Mouse (Mus musculus) embryonic facial prominence, embryonic 11.5 days (tissue): ENCODE measurements around the gene Gpr87. TPM values are rescaled to one million over a fixed set of nuclear protein-coding genes. Genes with fewer than 3 reads are reported as not detected.

Source experiments
- ATAC-seq: fragments of 200-750 bp; cut with Nextera tagmentation; replicated peaks from 2 replicates; pipeline ENCODE4 v1.8.0; 2017; ENCODE audit warnings: low read depth; ENCODE audit not compliant: insufficient number of reproducible peaks, low FRiP score, low TSS enrichment
- DNase-seq: peaks from one replicate; pipeline ENCODE4 v3.0.0-alpha.2; 2015; ENCODE audit warnings: low spot score
- H3K27ac ChIP-seq: fragments of 300-500 bp; sonication (generic); replicated peaks from 2 replicates; pipeline ENCODE4 v1.5.1; 2014; ENCODE audit warnings: mild to moderate bottlenecking, low read depth, low read length, control low read depth
- H3K27me3 ChIP-seq: fragments of 300-500 bp; sonication (generic); 2 replicates; pipeline ENCODE4 v1.6.1; 2014; ENCODE audit warnings: mild to moderate bottlenecking, low read length, moderate library complexity, mixed read lengths; ENCODE audit not compliant: control insufficient read depth, insufficient read depth
- H3K36me3 ChIP-seq: fragments of 300-500 bp; sonication (generic); replicated peaks from 2 replicates; pipeline ENCODE4 v1.6.1; 2014; ENCODE audit warnings: low read depth, mild to moderate bottlenecking, low read length, moderate library complexity, mixed read lengths; ENCODE audit not compliant: control insufficient read depth, insufficient read depth
- H3K4me1 ChIP-seq: fragments of 300-500 bp; sonication (generic); 2 replicates; pipeline ENCODE4 v1.6.1; 2014; ENCODE audit warnings: low read length, mixed read lengths; ENCODE audit not compliant: control insufficient read depth, insufficient read depth
- H3K4me2 ChIP-seq: fragments of 300-500 bp; sonication (generic); 2 replicates; pipeline ENCODE4 v1.6.1; 2014; ENCODE audit warnings: low read depth, mild to moderate bottlenecking, control low read depth, low read length, moderate library complexity
- H3K4me3 ChIP-seq: fragments of 300-500 bp; sonication (generic); 2 replicates; pipeline ENCODE4 v1.5.1; 2014; ENCODE audit warnings: low read depth, low read length, control low read depth
- H3K9ac ChIP-seq: fragments of 300-500 bp; sonication (generic); replicated peaks from 2 replicates; pipeline ENCODE4 v1.6.1; 2014; ENCODE audit warnings: mild to moderate bottlenecking, control low read depth, low read length
- H3K9me3 ChIP-seq: fragments of 300-500 bp; sonication (generic); replicated peaks from 2 replicates; pipeline ENCODE4 v1.6.1; 2016; ENCODE audit warnings: mild to moderate bottlenecking, low read length, inconsistent platforms, mixed read lengths; ENCODE audit not compliant: control insufficient read depth
- WGBS: fragments of 180-500 bp; shearing (Covaris S2); extraction: QIAGEN DNeasy Blood & Tissue Kit; methylation state at CpG from one replicate; pipeline ENCODE4 v1.1.7; 2014; 5-methylcytosine and 5-hydroxymethylcytosine counted together
- polyA plus RNA-seq: library from polyadenylated mRNA; unstranded; fragments of >200 nt; fragmentation: Nextera tagmentation; extraction: Ambion mirVana; gene quantifications from 2 replicates; pipeline ENCODE4 v1.2.1, GENCODE M21; 2014

Gpr87 gene
- polyA plus RNA-seq, 1 experiment from 2014 or later: 0.27 TPM

DNA sequence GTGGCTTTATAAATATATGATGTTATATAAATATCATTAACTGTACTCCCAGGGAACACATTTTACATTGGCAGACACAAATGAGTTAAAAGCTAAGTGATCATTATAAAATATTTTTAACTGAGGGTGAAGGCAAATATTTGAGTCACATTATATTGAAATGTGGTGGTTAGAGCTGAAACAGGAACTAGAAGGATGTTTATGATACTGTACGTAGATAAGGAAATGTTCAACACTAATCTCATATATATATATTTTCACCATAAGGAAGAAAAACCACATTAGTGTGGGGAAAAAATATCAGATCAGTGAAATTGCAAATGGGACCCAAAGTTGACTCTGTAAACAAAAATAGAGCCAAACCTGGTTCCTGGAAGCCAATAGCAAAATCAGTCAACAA is 34.4 kb downstream of the Gpr87 start:
- Histone ChIP-seq H3K27ac (no peak overlapping the region), H3K4me3 (no peak overlapping the region), H3K4me2 (no peak overlapping the region), H3K9me3 (no peaks in the 10 kb centered on the region), H3K27me3 (no peaks in the 10 kb centered on the region), H3K4me1 (no peaks in the 10 kb centered on the region), H3K36me3 (no peaks in the 10 kb centered on the region), H3K9ac (no peak overlapping the region)
- no peak for ATAC-seq
- no peak for DNase-seq
- 85% methylated on average over 1 of the region's 1 CpGs for WGBS

DNA sequence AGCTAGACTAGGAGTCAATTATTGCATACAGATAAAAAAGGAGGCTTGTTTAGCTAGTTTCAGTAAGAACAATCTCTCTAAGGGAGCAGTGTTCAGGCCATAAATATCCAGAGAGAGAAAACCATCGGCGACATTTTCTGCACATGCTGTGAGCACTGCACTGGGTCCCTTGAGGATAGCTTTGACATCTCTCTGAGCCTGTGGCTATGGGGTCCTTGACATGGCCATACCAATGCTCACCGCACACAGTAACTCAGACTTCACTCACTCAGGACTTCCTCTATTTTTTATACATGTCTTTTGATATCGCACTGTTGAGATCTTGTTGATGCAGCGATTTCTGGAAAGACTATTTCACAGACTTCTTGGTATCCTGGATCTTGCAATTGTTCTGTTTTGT is 37.9 kb downstream of the Gpr87 start:
- Histone ChIP-seq H3K4me1 (no peaks in the 10 kb centered on the region), H3K27ac (no peak overlapping the region), H3K4me2 (no peak overlapping the region), H3K9ac (no peak overlapping the region), H3K27me3 (no peaks in the 10 kb centered on the region), H3K4me3 (no peak overlapping the region), H3K36me3 (no peaks in the 10 kb centered on the region), H3K9me3 (no peaks in the 10 kb centered on the region)
- DNase-seq: no peak
- 89% methylated on average over 5 of the region's 5 CpGs for WGBS
- ATAC-seq: no peak

DNA sequence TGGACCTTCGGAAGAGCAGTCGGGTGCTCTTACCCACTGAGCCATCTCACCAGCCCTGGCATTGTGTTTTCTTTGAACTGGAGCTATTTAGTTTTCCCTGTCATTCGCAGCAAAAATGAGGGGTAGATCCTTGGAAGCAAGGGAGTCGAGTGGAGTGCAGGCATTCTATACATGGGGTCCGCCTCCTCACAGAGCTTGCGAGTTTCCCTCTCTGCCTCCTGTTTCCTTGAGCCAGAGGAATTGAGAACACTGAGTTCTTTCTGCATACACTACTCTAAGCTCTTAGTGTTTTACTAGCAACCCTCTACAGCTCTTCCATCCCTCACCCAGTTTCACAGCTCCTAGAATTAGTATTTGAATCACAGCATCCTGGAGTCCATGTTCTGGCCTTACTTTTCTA is 39.5 kb downstream of the Gpr87 start:
- no peak overlapping the region for H3K4me2 ChIP-seq
- no peaks in the 10 kb centered on the region for H3K36me3 ChIP-seq
- 89% methylated on average over 6 of the region's 6 CpGs for WGBS
- DNase-seq: no peak
- H3K27me3 ChIP-seq: no peaks in the 10 kb centered on the region
- ATAC-seq: no peak
- no peaks in the 10 kb centered on the region for H3K9me3 ChIP-seq
- no peak overlapping the region for H3K9ac ChIP-seq
- H3K27ac ChIP-seq: no peak overlapping the region
- H3K4me3 ChIP-seq: no peak overlapping the region
- H3K4me1 ChIP-seq: no peaks in the 10 kb centered on the region

DNA sequence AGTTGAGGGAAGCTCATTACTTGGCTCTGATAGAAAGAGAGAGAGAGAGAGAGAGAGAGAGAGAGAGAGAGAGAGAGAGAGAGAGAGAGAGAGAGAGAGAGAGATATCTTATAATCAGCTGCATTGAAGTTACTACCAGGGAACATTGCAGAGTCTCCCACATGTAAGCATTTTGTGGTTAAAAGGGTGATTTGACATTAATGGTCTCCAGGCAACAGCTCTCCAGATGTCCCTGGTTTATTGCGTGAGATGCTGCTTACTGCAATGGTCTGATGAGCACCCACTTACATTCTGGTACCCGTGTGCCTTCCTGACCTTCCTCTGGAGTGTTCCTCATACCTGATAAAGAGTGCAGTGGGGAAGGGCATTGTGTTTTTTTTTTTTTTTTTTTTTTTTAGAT is 40.0 kb downstream of the Gpr87 start:
- H3K36me3 ChIP-seq: no peaks in the 10 kb centered on the region
- no peaks in the 10 kb centered on the region for H3K9me3 ChIP-seq
- H3K27me3 ChIP-seq: no peaks in the 10 kb centered on the region
- H3K4me3 ChIP-seq: no peak overlapping the region
- H3K27ac ChIP-seq: no peak overlapping the region
- peak; percentile 16 for DNase-seq
- H3K4me1 ChIP-seq: no peaks in the 10 kb centered on the region
- H3K4me2 ChIP-seq: no peak overlapping the region
- no peak overlapping the region for H3K9ac ChIP-seq
- 68% methylated on average over 2 of the region's 2 CpGs for WGBS
- ATAC-seq: no peak

DNA sequence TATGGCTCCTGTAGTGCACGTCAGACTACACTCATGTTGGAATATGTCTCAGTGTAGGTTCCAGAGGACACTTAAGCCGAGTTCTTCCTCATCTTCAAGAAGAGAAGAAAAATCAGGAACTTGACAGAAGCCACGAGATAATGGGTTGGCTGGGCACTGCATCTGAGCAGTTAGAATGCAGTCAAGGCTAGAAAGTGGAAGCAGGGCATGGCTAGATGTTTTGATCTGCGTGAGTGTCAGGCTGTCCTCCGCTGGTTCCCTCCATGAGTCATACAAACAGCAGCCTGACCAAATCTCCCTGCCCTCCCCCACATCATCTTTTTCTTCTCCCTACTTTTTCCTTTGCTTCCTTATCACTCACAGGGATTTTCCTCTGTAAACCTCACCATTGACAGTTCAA is 41.5 kb downstream of the Gpr87 start, which contains the start of gene P2ry14:
P2ry14 (minus strand) TSS at position 195 of the 400 bp plus-strand sequence.
- H3K4me2 ChIP-seq: no peak within 1 kb of the TSS
- DNase-seq (no peak), ATAC-seq (no peak)
- no peaks in the 10 kb centered on the region for H3K36me3 ChIP-seq
- H3K27ac ChIP-seq: no peak within 1 kb of the TSS
- no peak within 1 kb of the TSS for H3K9ac ChIP-seq
- H3K4me3 ChIP-seq: no peak within 1 kb of the TSS
- H3K9me3 ChIP-seq: no peaks in the 10 kb centered on the region
- 83% methylated on average over 5 of the region's 5 CpGs for WGBS
- H3K27me3 ChIP-seq: no peaks in the 10 kb centered on the region
- no peaks in the 10 kb centered on the region for H3K4me1 ChIP-seq

DNA sequence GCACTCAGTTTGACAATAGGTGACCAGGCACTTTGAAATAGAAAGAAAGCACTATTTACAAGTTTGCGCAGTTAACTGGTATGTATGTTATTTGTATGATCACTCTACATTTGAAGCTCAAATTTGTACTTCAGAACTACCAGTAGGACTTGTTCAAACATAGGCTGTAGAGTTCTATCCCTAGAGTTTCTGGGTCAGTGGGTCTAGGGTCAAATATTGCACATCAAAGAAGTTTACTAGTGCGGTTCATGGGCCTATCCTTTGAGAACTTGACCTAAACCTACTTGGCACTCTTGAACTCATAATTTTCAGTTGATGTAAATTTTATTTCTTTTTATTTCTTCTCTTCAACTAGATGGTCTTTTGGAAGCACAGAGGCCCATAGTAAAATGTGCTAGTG is 44.3 kb downstream of the Gpr87 start:
- Histone ChIP-seq H3K36me3 (no peaks in the 10 kb centered on the region), H3K27me3 (no peaks in the 10 kb centered on the region), H3K27ac (no peak overlapping the region), H3K4me3 (no peak overlapping the region), H3K4me1 (no peaks in the 10 kb centered on the region), H3K9ac (no peak overlapping the region), H3K9me3 (no peaks in the 10 kb centered on the region), H3K4me2 (no peak overlapping the region)
- ATAC-seq: no peak
- 91% methylated on average over 2 of the region's 2 CpGs for WGBS
- DNase-seq: no peak

DNA sequence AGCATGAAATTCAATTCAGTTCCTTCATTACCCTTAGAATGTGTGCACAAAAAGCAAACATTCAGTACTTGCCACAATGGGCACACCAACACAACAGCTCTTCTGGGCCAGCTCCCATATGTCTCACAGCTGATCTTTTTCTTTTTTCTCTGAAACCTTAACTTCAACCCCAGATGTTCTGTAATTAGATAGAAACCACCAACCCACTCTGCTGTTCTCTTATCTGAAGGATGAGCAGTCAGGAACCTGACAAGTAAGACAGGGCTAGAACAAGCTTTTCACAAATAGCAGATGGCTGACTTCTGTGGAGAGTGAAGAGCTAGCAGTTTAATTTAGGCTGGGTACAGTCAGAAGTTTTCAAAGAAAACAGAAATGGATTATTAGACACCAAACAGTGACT is 45.3 kb downstream of the Gpr87 start:
- H3K4me3 ChIP-seq: no peak overlapping the region
- H3K9ac ChIP-seq: no peak overlapping the region
- H3K4me2 ChIP-seq: no peak overlapping the region
- no peak overlapping the region for H3K27ac ChIP-seq
- no peaks in the 10 kb centered on the region for H3K9me3 ChIP-seq
- H3K36me3 ChIP-seq: no peaks in the 10 kb centered on the region
- DNase-seq (no peak), ATAC-seq (no peak)
- no peaks in the 10 kb centered on the region for H3K27me3 ChIP-seq
- no peaks in the 10 kb centered on the region for H3K4me1 ChIP-seq

DNA sequence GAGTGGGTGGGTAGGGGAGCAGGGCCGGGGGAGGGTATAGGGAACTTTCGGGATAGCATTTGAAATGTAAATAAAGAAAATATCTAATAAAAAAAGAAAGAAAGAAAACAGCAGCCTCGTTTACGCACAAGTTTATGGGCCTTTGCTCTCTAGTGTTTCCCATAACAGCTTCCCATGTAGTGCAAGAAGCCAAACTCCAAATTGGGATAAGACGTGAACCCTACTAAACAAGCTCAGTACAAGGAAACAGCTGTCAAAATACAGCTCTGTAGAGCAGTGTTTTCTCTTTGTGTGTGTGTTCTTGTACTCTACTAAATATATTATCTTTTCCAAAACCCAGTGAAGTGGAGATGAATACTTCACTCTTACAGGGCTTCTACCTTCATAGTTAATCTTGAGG is 49.7 kb downstream of the Gpr87 start:
- no peaks in the 10 kb centered on the region for H3K4me1 ChIP-seq
- H3K27ac ChIP-seq: no peak overlapping the region
- H3K27me3 ChIP-seq: no peaks in the 10 kb centered on the region
- ATAC-seq (no peak), DNase-seq (no peak)
- H3K9ac ChIP-seq: no peak overlapping the region
- no peak overlapping the region for H3K4me2 ChIP-seq
- H3K4me3 ChIP-seq: no peak overlapping the region
- H3K36me3 ChIP-seq: no peaks in the 10 kb centered on the region
- WGBS: 59% methylated on average over 5 of the region's 5 CpGs
- H3K9me3 ChIP-seq: no peaks in the 10 kb centered on the region
